Mouse (Mus musculus) intestine, postnatal 0 days (tissue): ENCODE results near the gene Olfr571. TPM values are rescaled to one million over a fixed set of nuclear protein-coding genes. Genes with fewer than 3 reads are reported as not detected.

Experiments
- ATAC-seq: fragments of 200-750 bp; cut with Nextera tagmentation; 2 replicates; pipeline ENCODE4 v1.8.0; 2017; ENCODE audit warnings: mild to moderate bottlenecking, moderate TSS enrichment, moderate library complexity
- H3K27ac ChIP-seq: fragments of 300-500 bp; sonication (generic); 2 replicates; pipeline ENCODE4 v1.5.1; 2014; ENCODE audit warnings: mild to moderate bottlenecking, low read depth, low read length, moderate library complexity
- H3K27me3 ChIP-seq: fragments of 300-500 bp; sonication (generic); replicated peaks from 2 replicates; pipeline ENCODE4 v1.6.1; 2014; ENCODE audit warnings: low read length, mixed read lengths; ENCODE audit not compliant: control insufficient read depth, insufficient read depth
- H3K36me3 ChIP-seq: fragments of 300-500 bp; sonication (generic); 2 replicates; pipeline ENCODE4 v1.6.1; 2014; ENCODE audit warnings: mild to moderate bottlenecking, moderate library complexity; ENCODE audit not compliant: control insufficient read depth, insufficient read depth
- H3K4me1 ChIP-seq: fragments of 300-500 bp; sonication (generic); replicated peaks from 2 replicates; pipeline ENCODE4 v1.6.1; 2014; ENCODE audit warnings: antibody characterized with exemption, low read length, mixed read lengths; ENCODE audit not compliant: control insufficient read depth, insufficient read depth
- H3K4me2 ChIP-seq: fragments of 300-500 bp; sonication (generic); replicated peaks from 2 replicates; pipeline ENCODE4 v1.6.1; 2014; ENCODE audit warnings: low read depth, mild to moderate bottlenecking, moderate library complexity
- H3K4me3 ChIP-seq: fragments of 300-500 bp; sonication (generic); 2 replicates; pipeline ENCODE4 v1.5.1; 2014; ENCODE audit warnings: low read depth, low read length
- H3K9ac ChIP-seq: fragments of 300-500 bp; sonication (generic); 2 replicates; pipeline ENCODE4 v1.6.1; 2014; ENCODE audit warnings: mild to moderate bottlenecking, low read depth, low read length
- H3K9me3 ChIP-seq: fragments of 300-500 bp; sonication (generic); 2 replicates; pipeline ENCODE4 v1.6.1; 2016; ENCODE audit warnings: mixed run types; ENCODE audit not compliant: control insufficient read depth
- CTCF ChIP-seq: sonication (generic); IDR thresholded peaks from 2 replicates; pipeline ENCODE4 v1.5.1; 2016; ENCODE audit warnings: low read depth, mild to moderate bottlenecking, control low read depth, antibody characterized with exemption, moderate library complexity
- WGBS: fragments of 180-500 bp; shearing (Covaris S2); extraction: QIAGEN DNeasy Blood & Tissue Kit; methylation state at CpG from one replicate; pipeline ENCODE4 v1.1.7; 2014; 5-methylcytosine and 5-hydroxymethylcytosine counted together
- polyA plus RNA-seq: library from polyadenylated mRNA; unstranded; fragments of >200 nt; fragmentation: Nextera tagmentation; extraction: Ambion mirVana; gene quantifications from 2 replicates; pipeline ENCODE4 v1.2.1, GENCODE M21; 2015

Gene Olfr571
- polyA plus RNA-seq, 1 experiment from 2014 or later, result not detected

GRCm38 (mm10) chr7:102890782-102891181 lies 26.6 kb downstream of the Olfr571 start, which contains the start of gene Olfr569:
Gene Olfr569, minus strand, starts transcription at chr7:102890882.
- no peak for ATAC-seq
- Histone ChIP-seq H3K27me3 (no peaks in the 10 kb centered on the region), H3K4me2 (no peak within 1 kb of the TSS), H3K27ac (no peak within 1 kb of the TSS), H3K9me3 (no peaks in the 10 kb centered on the region), H3K4me1 (no peaks in the 10 kb centered on the region), H3K36me3 (no peaks in the 10 kb centered on the region), H3K4me3 (no peak within 1 kb of the TSS), H3K9ac (no peak within 1 kb of the TSS)
- TF ChIP-seq CTCF, result no peak
- 68% methylated on average over 3 of the region's 3 CpGs for WGBS

- Histone ChIP-seq H3K4me3 (no peak within 1 kb of the TSS), H3K36me3 (no peaks in the 10 kb centered on the region), H3K9ac (no peak within 1 kb of the TSS), H3K4me1 (no peaks in the 10 kb centered on the region), H3K9me3 (no peaks in the 10 kb centered on the region), H3K27me3 (no peaks in the 10 kb centered on the region), H3K4me2 (no peak within 1 kb of the TSS), H3K27ac (no peak within 1 kb of the TSS)
- no peak for ATAC-seq
- TF ChIP-seq CTCF, result no peak
Measured at GRCm38 (mm10) chr7:102876822-102877221, 40.5 kb downstream of the Olfr571 start, which contains the start of gene Olfr568. Gene Olfr568, plus strand, starts transcription at chr7:102877122.

GRCm38 (mm10) chr7:102858665-102859064 lies 58.7 kb downstream of the Olfr571 start, which contains the start of gene Olfr566:
Gene Olfr566, minus strand, starts transcription at chr7:102858765.
- Histone ChIP-seq H3K4me2 (no peak within 1 kb of the TSS), H3K9me3 (no peaks in the 10 kb centered on the region), H3K4me3 (no peak within 1 kb of the TSS), H3K36me3 (no peaks in the 10 kb centered on the region), H3K9ac (no peak within 1 kb of the TSS), H3K27me3 (no peaks in the 10 kb centered on the region), H3K4me1 (no peaks in the 10 kb centered on the region), H3K27ac (no peak within 1 kb of the TSS)
- no peak for TF ChIP-seq CTCF
- no peak for ATAC-seq
- WGBS, result 67% methylated on average over 1 of the region's 1 CpGs

DNA sequence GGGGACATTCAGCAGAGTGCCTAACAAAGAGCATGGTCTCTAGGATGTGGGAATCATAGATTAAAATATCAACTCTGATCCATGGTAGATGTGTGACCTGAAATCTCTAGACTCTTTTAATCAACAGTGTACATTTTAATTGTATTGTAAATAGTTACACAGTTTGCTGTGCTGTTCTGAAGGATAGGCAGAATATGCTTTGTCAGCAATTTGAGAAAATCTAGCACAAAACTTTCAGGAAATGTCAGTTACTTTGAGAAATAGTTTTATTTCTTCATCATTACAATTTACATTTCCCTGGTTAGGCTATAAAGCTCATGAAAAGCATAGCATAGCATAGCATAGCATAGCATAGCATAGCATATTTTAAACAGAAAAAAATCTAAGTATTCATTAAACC lies 61.5 kb downstream of the Olfr571 start:
- Histone ChIP-seq H3K4me3 (no peak overlapping the region), H3K27me3 (no peaks in the 10 kb centered on the region), H3K9ac (no peak overlapping the region), H3K36me3 (no peaks in the 10 kb centered on the region), H3K4me1 (no peaks in the 10 kb centered on the region), H3K27ac (no peak overlapping the region), H3K4me2 (no peak overlapping the region), H3K9me3 (no peaks in the 10 kb centered on the region)
- TF ChIP-seq CTCF, result no peak
- ATAC-seq, result no peak

Other genes starting within 250 kb of the Olfr571 start
- gene Trim68, start 230.2 kb downstream of the Olfr571 start, polyA plus RNA-seq, result 3.6 and 4.3 TPM in 2 replicates
- gene Olfr557, start 221.6 kb downstream of the Olfr571 start, polyA plus RNA-seq, result not detected in 2 replicates
- gene Olfr558, start 215.3 kb downstream of the Olfr571 start, polyA plus RNA-seq, result 0.38 and 0.48 TPM in 2 replicates
- gene Olfr33, start 198.5 kb downstream of the Olfr571 start, polyA plus RNA-seq, result not detected in 2 replicates
- gene Olfr559, start 190.0 kb downstream of the Olfr571 start, polyA plus RNA-seq, result not detected in 2 replicates
- gene Olfr560, start 158.2 kb downstream of the Olfr571 start, polyA plus RNA-seq, result not detected in 2 replicates
- 0.12 and 0.23 TPM in 2 replicates for gene Olfr78, start 158.1 kb downstream of the Olfr571 start, polyA plus RNA-seq
- gene Olfr561, start 146.3 kb downstream of the Olfr571 start, polyA plus RNA-seq, result not detected in 2 replicates
- gene Olfr564, start 114.1 kb downstream of the Olfr571 start, polyA plus RNA-seq, result not detected in 2 replicates
- gene Olfr566, start 58.8 kb downstream of the Olfr571 start, polyA plus RNA-seq, result not detected in 2 replicates
- not detected in 2 replicates for gene Olfr568, start 40.4 kb downstream of the Olfr571 start, polyA plus RNA-seq
- not detected in 2 replicates for gene Olfr569, start 26.7 kb downstream of the Olfr571 start, polyA plus RNA-seq
- gene Olfr570, start 23.0 kb downstream of the Olfr571 start, polyA plus RNA-seq, result not detected in 2 replicates
- gene Olfr572, start 6.9 kb upstream of the Olfr571 start, polyA plus RNA-seq, result not detected in 2 replicates
- not detected in 2 replicates for gene Olfr573-ps1, start 25.0 kb upstream of the Olfr571 start, polyA plus RNA-seq
- gene Olfr574, start 30.9 kb upstream of the Olfr571 start, polyA plus RNA-seq, result not detected in 2 replicates
- gene Olfr575, start 41.2 kb upstream of the Olfr571 start, polyA plus RNA-seq, result not detected in 2 replicates
- not detected in 2 replicates for gene Olfr576, start 45.1 kb upstream of the Olfr571 start, polyA plus RNA-seq
- not detected in 2 replicates for gene Olfr577, start 58.4 kb upstream of the Olfr571 start, polyA plus RNA-seq
- not detected in 2 replicates for gene Olfr578, start 71.8 kb upstream of the Olfr571 start, polyA plus RNA-seq
- gene Olfr582, start 120.5 kb upstream of the Olfr571 start, polyA plus RNA-seq, result not detected in 2 replicates
- gene Olfr583, start 133.8 kb upstream of the Olfr571 start, polyA plus RNA-seq, result not detected in 2 replicates
- gene Olfr584, start 164.3 kb upstream of the Olfr571 start, polyA plus RNA-seq, result not detected in 2 replicates
- not detected in 2 replicates for gene Olfr585, start 180.2 kb upstream of the Olfr571 start, polyA plus RNA-seq
- not detected in 2 replicates for gene Olfr586, start 208.1 kb upstream of the Olfr571 start, polyA plus RNA-seq
- gene Olfr588-ps1, start 223.3 kb upstream of the Olfr571 start, polyA plus RNA-seq, result not detected in 2 replicates
- gene Olfr589, start 238.8 kb upstream of the Olfr571 start, polyA plus RNA-seq, result not detected in 2 replicates